Mouse (Mus musculus): ENCODE measurements around the gene Moxd1.

GRCm38 (mm10) chr10:24271077-24271637, 47.8 kb downstream of the Moxd1 start:
- TF ChIP-seq CTCF (IDR thresholded peaks at IDR 0.05) (no peak), EP300 (IDR thresholded peaks at IDR 0.05) (no peak)

All from lung, postnatal 0 days (tissue).